Mouse (Mus musculus): Measurements from ENCODE around the gene Spi1. TPM values are rescaled to one million over a fixed set of nuclear protein-coding genes. Genes with fewer than 3 reads are reported as not detected.

Spi1 gene
- polyA plus RNA-seq, 1 experiment from 2014 or later, result 6.9 TPM

DNA sequence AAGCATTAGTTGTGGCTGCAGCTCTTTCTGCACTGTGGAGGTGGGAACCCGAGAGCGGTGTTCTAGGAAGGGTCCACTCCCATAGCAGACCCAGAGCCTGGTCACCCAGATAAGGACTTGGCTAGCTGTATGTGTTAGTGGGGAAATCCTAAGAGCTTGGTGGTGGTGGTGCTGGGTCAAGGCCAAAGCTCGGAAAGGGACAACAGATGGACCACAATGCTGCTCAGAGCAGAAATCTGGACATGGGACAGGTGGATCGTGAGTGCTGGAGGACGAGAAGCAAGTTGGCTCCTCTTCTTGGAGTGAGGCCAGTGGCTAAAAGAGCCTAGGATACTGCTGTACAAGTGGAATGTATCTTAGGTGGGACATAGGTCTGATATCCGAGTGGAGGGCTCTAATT lies 37.4 kb downstream of the Spi1 start:
- Histone ChIP-seq H3K27ac (ENCODE audit: low read depth) (no peak overlapping the region), H3K4me2 (ENCODE audit: low read length) (no peak overlapping the region), H3K27me3 (replicated peaks; ENCODE audit: control insufficient read depth, insufficient read depth, low read length) (no peaks in the 10 kb centered on the region; the same call in 1 of the 2 replicates), H3K4me3 (ENCODE audit: low read depth, low read length) (no peak overlapping the region), H3K9me3 (ENCODE audit: control insufficient read depth, low read length) (no peaks in the 10 kb centered on the region), H3K36me3 (ENCODE audit: control insufficient read depth, insufficient read depth, low read length) (no peaks in the 10 kb centered on the region), H3K9ac (ENCODE audit: low read length) (no peak overlapping the region), H3K4me1 (replicated peaks; ENCODE audit: control insufficient read depth, insufficient read depth, low read length) (0 out of 2 replicates have a peak, but pooled peaks cover 3% of the 10 kb centered on the region)
- 90% methylated on average over 6 of the region's 6 CpGs for WGBS
- DNase-seq (ENCODE audit: low spot score), result no peak
- ATAC-seq (replicated peaks; ENCODE audit: low FRiP score, low TSS enrichment, low read depth), result no peak

DNA sequence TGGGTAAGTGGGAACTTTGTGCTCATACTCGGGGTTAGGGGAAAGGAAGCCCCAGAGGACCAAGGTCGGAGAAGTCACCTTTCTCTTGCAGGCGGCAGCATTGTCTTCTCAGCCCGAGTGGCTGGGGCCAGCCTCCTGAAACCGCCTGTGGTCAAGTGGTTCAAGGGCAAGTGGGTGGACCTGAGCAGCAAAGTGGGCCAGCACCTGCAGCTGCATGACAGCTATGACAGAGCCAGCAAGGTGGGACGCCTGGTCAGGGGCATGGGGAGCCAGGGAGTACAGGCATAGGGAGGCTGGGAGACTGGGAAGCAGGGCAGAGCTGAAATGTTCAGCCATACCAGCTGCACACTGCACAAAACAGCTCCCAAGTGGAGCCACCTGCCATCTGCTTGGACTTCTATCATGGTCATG lies 38.1 kb downstream of the Spi1 start:
- H3K27me3 ChIP-seq (replicated peaks; ENCODE audit: control insufficient read depth, insufficient read depth, low read length), result no peaks in the 10 kb centered on the region; the same call in 1 of the 2 replicates
- H3K36me3 ChIP-seq (ENCODE audit: control insufficient read depth, insufficient read depth, low read length), result no peaks in the 10 kb centered on the region
- no peak overlapping the region for H3K27ac ChIP-seq (ENCODE audit: low read depth)
- DNase-seq (ENCODE audit: low spot score) (no peak), ATAC-seq (replicated peaks; ENCODE audit: low FRiP score, low TSS enrichment, low read depth) (no peak)
- H3K4me2 ChIP-seq (ENCODE audit: low read length), result no peak overlapping the region
- H3K4me1 ChIP-seq (replicated peaks; ENCODE audit: control insufficient read depth, insufficient read depth, low read length), result 0 out of 2 replicates have a peak, but pooled peaks cover 3% of the 10 kb centered on the region
- no peak overlapping the region for H3K9ac ChIP-seq (ENCODE audit: low read length)
- no peaks in the 10 kb centered on the region for H3K9me3 ChIP-seq (ENCODE audit: control insufficient read depth, low read length)
- H3K4me3 ChIP-seq (ENCODE audit: low read depth, low read length), result no peak overlapping the region
- WGBS, result 67% methylated on average over 6 of the region's 6 CpGs

DNA sequence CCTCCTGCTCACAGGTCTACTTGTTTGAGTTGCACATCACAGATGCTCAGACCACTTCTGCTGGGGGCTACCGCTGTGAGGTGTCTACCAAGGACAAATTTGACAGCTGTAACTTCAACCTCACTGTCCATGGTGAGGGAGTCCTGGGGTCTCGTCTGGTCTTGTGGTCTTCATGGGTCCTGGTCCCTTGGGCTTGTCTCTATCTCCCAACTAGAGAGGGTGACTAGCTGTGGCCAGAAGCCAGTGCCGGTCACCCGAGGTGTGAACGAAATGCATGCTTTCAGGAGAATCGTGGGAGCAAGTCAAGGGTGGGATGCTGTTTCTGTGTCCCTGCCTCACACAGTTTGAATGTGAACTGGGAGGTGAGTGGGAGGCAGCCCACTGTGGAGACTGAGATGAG lies 38.8 kb downstream of the Spi1 start:
- 80% methylated on average over 6 of the region's 6 CpGs for WGBS
- Histone ChIP-seq H3K4me2 (ENCODE audit: low read length) (no peak overlapping the region), H3K9ac (ENCODE audit: low read length) (no peak overlapping the region), H3K4me1 (replicated peaks; ENCODE audit: control insufficient read depth, insufficient read depth, low read length) (no peaks in the 10 kb centered on the region), H3K9me3 (ENCODE audit: control insufficient read depth, low read length) (no peaks in the 10 kb centered on the region), H3K27ac (ENCODE audit: low read depth) (no peak overlapping the region), H3K27me3 (replicated peaks; ENCODE audit: control insufficient read depth, insufficient read depth, low read length) (no peaks in the 10 kb centered on the region; the same call in 1 of the 2 replicates), H3K36me3 (ENCODE audit: control insufficient read depth, insufficient read depth, low read length) (no peaks in the 10 kb centered on the region), H3K4me3 (ENCODE audit: low read depth, low read length) (no peak overlapping the region)
- ATAC-seq (replicated peaks; ENCODE audit: low FRiP score, low TSS enrichment, low read depth), result no peak
- DNase-seq (ENCODE audit: low spot score), result no peak

DNA sequence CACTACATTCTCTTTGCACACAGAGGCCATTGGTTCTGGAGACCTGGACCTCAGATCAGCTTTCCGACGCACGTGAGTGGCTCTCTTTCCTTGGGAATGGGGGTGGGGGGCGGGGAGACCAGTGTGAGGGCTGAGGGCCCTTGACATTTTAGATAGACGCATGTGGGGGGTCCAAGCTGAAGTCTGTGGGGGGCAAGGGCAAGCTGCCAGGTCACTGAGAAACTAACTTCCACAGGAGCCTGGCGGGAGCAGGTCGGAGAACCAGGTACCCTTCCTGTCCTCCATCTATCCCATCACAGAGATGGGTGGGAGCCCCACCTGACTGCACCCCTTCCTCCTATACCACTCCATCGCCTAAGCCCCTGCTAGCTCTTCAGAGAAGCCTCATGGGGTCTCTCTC lies 39.3 kb downstream of the Spi1 start:
- H3K4me2 ChIP-seq (ENCODE audit: low read length), result no peak overlapping the region
- DNase-seq (ENCODE audit: low spot score) (no peak), ATAC-seq (replicated peaks; ENCODE audit: low FRiP score, low TSS enrichment, low read depth) (no peak)
- H3K9me3 ChIP-seq (ENCODE audit: control insufficient read depth, low read length), result no peaks in the 10 kb centered on the region
- no peak overlapping the region for H3K27ac ChIP-seq (ENCODE audit: low read depth)
- H3K4me3 ChIP-seq (ENCODE audit: low read depth, low read length), result no peak overlapping the region
- H3K9ac ChIP-seq (ENCODE audit: low read length), result no peak overlapping the region
- 57% methylated on average over 8 of the region's 8 CpGs for WGBS
- H3K36me3 ChIP-seq (ENCODE audit: control insufficient read depth, insufficient read depth, low read length), result no peaks in the 10 kb centered on the region
- no peaks in the 10 kb centered on the region for H3K4me1 ChIP-seq (replicated peaks; ENCODE audit: control insufficient read depth, insufficient read depth, low read length)
- H3K27me3 ChIP-seq (replicated peaks; ENCODE audit: control insufficient read depth, insufficient read depth, low read length), result no peaks in the 10 kb centered on the region

GRCm38 (mm10) chr2:91123521-91123920 lies 41.3 kb downstream of the Spi1 start:
- Histone ChIP-seq H3K9me3 (ENCODE audit: control insufficient read depth, low read length) (no peaks in the 10 kb centered on the region), H3K9ac (ENCODE audit: low read length) (no peak overlapping the region), H3K4me3 (ENCODE audit: low read depth, low read length) (no peak overlapping the region), H3K36me3 (ENCODE audit: control insufficient read depth, insufficient read depth, low read length) (no peaks in the 10 kb centered on the region), H3K27me3 (replicated peaks; ENCODE audit: control insufficient read depth, insufficient read depth, low read length) (no peaks in the 10 kb centered on the region), H3K27ac (ENCODE audit: low read depth) (no peak overlapping the region), H3K4me2 (ENCODE audit: low read length) (no peak overlapping the region), H3K4me1 (replicated peaks; ENCODE audit: control insufficient read depth, insufficient read depth, low read length) (no peaks in the 10 kb centered on the region)
- 81% methylated on average over 6 of the region's 6 CpGs for WGBS
- DNase-seq (ENCODE audit: low spot score), result no peak
- ATAC-seq (replicated peaks; ENCODE audit: low FRiP score, low TSS enrichment, low read depth), result no peak

DNA sequence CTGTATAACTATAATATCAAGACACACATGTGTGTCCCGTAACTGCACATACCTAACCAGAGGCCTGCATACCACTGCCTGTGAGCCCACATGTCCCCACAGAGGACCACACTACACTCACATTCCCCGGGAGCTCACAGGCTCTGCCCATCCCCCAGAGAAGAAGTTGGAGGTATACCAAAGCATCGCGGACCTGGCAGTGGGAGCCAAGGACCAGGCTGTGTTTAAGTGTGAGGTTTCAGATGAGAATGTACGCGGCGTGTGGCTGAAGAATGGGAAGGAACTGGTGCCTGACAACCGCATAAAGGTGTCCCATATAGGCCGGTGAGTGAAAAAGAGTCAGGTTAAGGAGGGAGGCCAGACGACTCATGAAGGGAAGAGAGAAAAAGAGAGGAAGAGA lies 42.9 kb downstream of the Spi1 start:
- Histone ChIP-seq H3K27ac (ENCODE audit: low read depth) (no peak overlapping the region), H3K9ac (ENCODE audit: low read length) (no peak overlapping the region), H3K4me2 (ENCODE audit: low read length) (no peak overlapping the region), H3K4me1 (replicated peaks; ENCODE audit: control insufficient read depth, insufficient read depth, low read length) (no peaks in the 10 kb centered on the region), H3K4me3 (ENCODE audit: low read depth, low read length) (no peak overlapping the region), H3K9me3 (ENCODE audit: control insufficient read depth, low read length) (no peaks in the 10 kb centered on the region), H3K27me3 (replicated peaks; ENCODE audit: control insufficient read depth, insufficient read depth, low read length) (no peaks in the 10 kb centered on the region), H3K36me3 (ENCODE audit: control insufficient read depth, insufficient read depth, low read length) (no peaks in the 10 kb centered on the region)
- 87% methylated on average over 10 of the region's 10 CpGs for WGBS
- DNase-seq (ENCODE audit: low spot score) (no peak), ATAC-seq (replicated peaks; ENCODE audit: low FRiP score, low TSS enrichment, low read depth) (no peak)

GRCm38 (mm10) chr2:91128761-91129160 lies 46.6 kb downstream of the Spi1 start:
- Histone ChIP-seq H3K27ac (ENCODE audit: low read depth) (no peak overlapping the region), H3K9me3 (ENCODE audit: control insufficient read depth, low read length) (no peaks in the 10 kb centered on the region), H3K4me2 (ENCODE audit: low read length) (no peak overlapping the region), H3K36me3 (ENCODE audit: control insufficient read depth, insufficient read depth, low read length) (no peaks in the 10 kb centered on the region), H3K4me1 (replicated peaks; ENCODE audit: control insufficient read depth, insufficient read depth, low read length) (no peaks in the 10 kb centered on the region), H3K4me3 (ENCODE audit: low read depth, low read length) (no peak overlapping the region), H3K9ac (ENCODE audit: low read length) (no peak overlapping the region), H3K27me3 (replicated peaks; ENCODE audit: control insufficient read depth, insufficient read depth, low read length) (no peaks in the 10 kb centered on the region)
- ATAC-seq (replicated peaks; ENCODE audit: low FRiP score, low TSS enrichment, low read depth) (no peak), DNase-seq (ENCODE audit: low spot score) (no peak)
- WGBS, result 81% methylated on average over 5 of the region's 5 CpGs

DNA sequence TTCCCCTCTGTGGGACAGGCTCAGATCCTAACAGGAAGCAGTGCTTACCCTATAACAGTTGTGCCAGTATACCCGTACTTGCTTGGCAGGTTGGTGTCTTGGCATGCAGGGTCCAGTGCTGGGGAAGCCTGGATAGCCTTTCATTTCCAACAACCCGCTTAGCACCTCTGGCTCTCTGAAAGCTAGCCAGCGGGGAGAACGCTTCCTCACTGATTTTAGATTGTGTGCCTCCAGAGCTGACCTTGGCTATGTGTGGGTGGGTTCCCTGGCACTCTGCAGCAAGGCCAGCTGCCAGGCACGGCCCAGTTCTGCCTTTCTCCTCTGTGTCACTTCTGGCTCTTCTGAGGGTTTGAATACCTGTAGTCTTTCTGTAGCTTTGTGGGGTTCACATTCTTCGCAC lies 47.9 kb downstream of the Spi1 start:
- Histone ChIP-seq H3K4me3 (ENCODE audit: low read depth, low read length) (no peak overlapping the region), H3K27me3 (replicated peaks; ENCODE audit: control insufficient read depth, insufficient read depth, low read length) (no peaks in the 10 kb centered on the region), H3K27ac (ENCODE audit: low read depth) (no peak overlapping the region), H3K4me1 (replicated peaks; ENCODE audit: control insufficient read depth, insufficient read depth, low read length) (no peaks in the 10 kb centered on the region), H3K36me3 (ENCODE audit: control insufficient read depth, insufficient read depth, low read length) (no peaks in the 10 kb centered on the region), H3K9me3 (ENCODE audit: control insufficient read depth, low read length) (no peaks in the 10 kb centered on the region), H3K9ac (ENCODE audit: low read length) (no peak overlapping the region), H3K4me2 (ENCODE audit: low read length) (no peak overlapping the region)
- WGBS, result 89% methylated on average over 6 of the region's 6 CpGs
- DNase-seq (ENCODE audit: low spot score), result no peak
- no peak for ATAC-seq (replicated peaks; ENCODE audit: low FRiP score, low TSS enrichment, low read depth)

DNA sequence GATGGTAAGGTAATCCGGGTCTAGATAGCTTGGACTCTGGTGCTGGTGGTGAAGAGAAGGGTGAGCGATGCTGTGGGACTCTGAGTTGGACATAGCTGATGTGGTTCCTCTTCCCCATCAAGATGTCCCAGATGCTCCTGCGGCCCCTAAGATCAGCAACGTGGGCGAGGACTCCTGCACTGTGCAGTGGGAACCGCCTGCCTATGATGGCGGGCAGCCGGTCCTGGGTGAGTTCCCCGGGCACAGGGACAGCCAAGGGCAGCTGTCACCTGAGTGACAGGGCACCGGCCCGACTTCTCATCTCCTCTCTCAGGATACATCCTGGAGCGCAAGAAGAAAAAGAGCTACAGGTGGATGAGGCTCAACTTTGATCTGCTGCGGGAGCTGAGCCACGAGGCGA lies 49.1 kb downstream of the Spi1 start:
- Histone ChIP-seq H3K4me1 (replicated peaks; ENCODE audit: control insufficient read depth, insufficient read depth, low read length) (no peaks in the 10 kb centered on the region), H3K4me3 (ENCODE audit: low read depth, low read length) (no peak overlapping the region), H3K27ac (ENCODE audit: low read depth) (no peak overlapping the region), H3K27me3 (replicated peaks; ENCODE audit: control insufficient read depth, insufficient read depth, low read length) (no peaks in the 10 kb centered on the region), H3K4me2 (ENCODE audit: low read length) (no peak overlapping the region), H3K36me3 (ENCODE audit: control insufficient read depth, insufficient read depth, low read length) (no peaks in the 10 kb centered on the region), H3K9me3 (ENCODE audit: control insufficient read depth, low read length) (no peaks in the 10 kb centered on the region), H3K9ac (ENCODE audit: low read length) (no peak overlapping the region)
- ATAC-seq (replicated peaks; ENCODE audit: low FRiP score, low TSS enrichment, low read depth) (no peak), DNase-seq (ENCODE audit: low spot score) (no peak)
- 91% methylated on average over 15 of the region's 15 CpGs for WGBS

Measured in intestine, embryonic 14.5 days (tissue).